Mouse (Mus musculus) lung, postnatal 14 days (tissue): Measurements from ENCODE around the gene Gm3727.
"Not testable (repeated sequence)": the region's sequence is repeated elsewhere in the genome, so short reads cannot be mapped to it uniquely, and the experiment has no call there.

Experiments used
- DNase-seq: peaks from one replicate; pipeline ENCODE4 v3.0.0; 2021

Gene Gm3727

GRCm38 (mm10) chr14:7264614-7265013 lies at the start of gene Gm3727:
Gene Gm3727 (minus strand): TSS chr14:7264714.
- DNase-seq, result not testable (repeated sequence)

- not testable (repeated sequence) for DNase-seq
These were observed 21.0 kb downstream of the Gm3727 start for GRCm38 (mm10) chr14:7243498-7243897.
